Mouse (Mus musculus): ENCODE measurements around the gene Ap2a1. TPM values are rescaled to one million over a fixed set of nuclear protein-coding genes. Genes with fewer than 3 reads are reported as not detected.
A peak's percentile ranks its signal among the peaks of the same experiment; 100 is the strongest.

The Ap2a1 gene
- polyA plus RNA-seq (2012; rRNA removed): 62.2 and 67.6 TPM in 2 replicates
- polyA plus RNA-seq (2014; fragmentation: Nextera tagmentation; extraction: Ambion mirVana): 69.6 and 74.2 TPM in 2 replicates

DNA sequence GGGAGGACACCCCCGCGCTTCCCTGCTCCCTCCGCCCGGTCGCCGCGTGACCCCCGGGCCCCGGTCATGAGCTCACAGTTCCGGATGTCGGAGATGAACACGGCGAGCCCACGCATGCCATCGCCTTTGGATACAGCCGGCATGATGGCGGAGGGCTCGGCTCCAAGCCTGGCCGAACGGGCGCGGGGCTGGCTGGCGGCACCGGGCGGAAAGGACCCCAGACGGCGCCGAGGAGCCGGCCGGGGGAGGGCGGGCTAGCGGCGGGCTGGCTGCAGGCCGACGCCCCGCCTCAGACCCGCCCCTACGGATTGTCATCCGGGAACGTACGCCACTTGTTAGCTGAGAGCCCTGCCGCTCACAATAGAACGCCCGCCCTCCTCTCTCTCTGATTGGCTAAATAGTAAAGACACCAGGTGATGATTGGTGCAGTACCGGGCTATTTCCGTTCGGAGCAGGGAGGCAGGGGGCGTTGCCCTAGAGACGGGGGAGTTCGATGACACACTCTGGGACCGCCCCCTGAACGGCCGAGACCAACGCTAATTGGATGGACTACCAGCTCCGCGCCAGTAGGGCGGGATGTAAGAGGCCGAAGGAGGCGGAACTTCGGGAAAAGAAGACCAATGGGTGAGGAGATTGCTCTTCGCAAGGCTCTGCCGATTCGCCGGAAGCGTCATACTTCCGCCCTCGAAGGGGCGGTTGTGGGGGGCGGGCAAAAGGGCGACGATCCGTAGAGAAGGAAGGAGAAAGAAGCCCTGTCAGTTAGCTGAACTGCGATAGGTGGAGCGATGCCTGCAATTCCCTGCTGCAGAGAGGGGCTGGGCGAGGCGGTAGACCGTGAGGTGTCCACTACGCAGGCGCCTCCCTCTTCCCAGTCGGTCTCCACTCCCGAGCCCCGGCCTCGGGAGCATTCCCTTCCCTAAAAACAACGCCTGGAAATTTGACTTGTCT is at the start of gene Ap2a1:
Ap2a1 (minus strand) TSS at position 293 of the 948 bp plus-strand sequence.
- peak within 1 kb of the TSS; percentile 74 to 84 for H3K4me3 ChIP-seq (ENCODE audit: insufficient read depth in 1 of 2, low read depth in 2 of 2, low read length in 2 of 2)
- H3K27me3 ChIP-seq (ENCODE audit: control insufficient read depth, insufficient read depth, low read length): no peaks in the 10 kb centered on the region
- WGBS (ENCODE audit: insufficient replicate concordance): under 1% methylated on average over 84 of the region's 84 CpGs
- H3K9ac ChIP-seq (replicated peaks): peak within 1 kb of the TSS; percentile 81
- ATAC-seq (ENCODE audit: insufficient read depth) (peak; percentile 94), DNase-seq (ENCODE audit: low read depth in 3 of 3, low spot score in 3 of 3) (peak; percentile 100)
- H3K4me2 ChIP-seq (ENCODE audit: low read depth): peak within 1 kb of the TSS; percentile 93
- no peaks in the 10 kb centered on the region for H3K9me3 ChIP-seq (ENCODE audit: control insufficient read depth, low read length)
- TF ChIP-seq EP300 (IDR thresholded peaks at IDR 0.05; ENCODE audit: low read depth): peak; percentile 62; the same call in 1 of the 2 replicates
- TF ChIP-seq CTCF (IDR thresholded peaks at IDR 0.05; ENCODE audit: low read depth): no peak
- H3K4me1 ChIP-seq (replicated peaks; ENCODE audit: control insufficient read depth in 2 of 2, insufficient read depth in 2 of 2, low read length in 1 of 2): peaks cover 28 to 32% of the 10 kb centered on the region in 2 experiments
- peak within 1 kb of the TSS; percentile 85 for H3K27ac ChIP-seq
- H3K36me3 ChIP-seq (replicated peaks; ENCODE audit: control insufficient read depth, insufficient read depth, low read depth): peaks cover 11% of the 10 kb centered on the region

DNA sequence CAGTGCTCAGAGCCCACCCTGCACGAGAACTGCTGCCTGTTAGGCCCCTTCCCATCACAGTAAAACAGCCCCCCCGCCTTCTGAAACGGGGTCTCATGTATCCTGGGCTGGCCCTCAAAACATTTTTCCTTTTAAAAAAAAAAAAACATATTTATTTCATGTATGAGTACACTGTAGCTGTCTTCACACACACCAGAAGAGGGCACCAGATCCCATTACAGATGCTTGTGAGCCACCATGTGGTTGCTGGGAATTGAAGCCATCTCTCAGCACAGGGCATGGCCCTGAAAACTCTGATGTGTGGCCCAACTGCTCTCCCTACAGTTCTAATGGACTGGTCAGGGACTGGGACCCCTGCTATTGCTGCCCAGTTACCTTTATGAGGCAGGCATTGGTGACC is 49.0 kb upstream of the Ap2a1 start:
- H3K9me3 ChIP-seq (ENCODE audit: control insufficient read depth, low read length): no peaks in the 10 kb centered on the region
- no peaks in the 10 kb centered on the region for H3K27me3 ChIP-seq (ENCODE audit: control insufficient read depth, insufficient read depth, low read length)
- H3K4me1 ChIP-seq (replicated peaks; ENCODE audit: control insufficient read depth in 2 of 2, insufficient read depth in 2 of 2, low read length in 1 of 2): peaks cover 7 to 11% of the 10 kb centered on the region in 2 experiments; a peak in 3 of 4 replicates
- H3K9ac ChIP-seq (replicated peaks): no peak overlapping the region
- ATAC-seq (ENCODE audit: insufficient read depth) (no peak), DNase-seq (ENCODE audit: low read depth in 3 of 3, low spot score in 3 of 3) (no peak)
- no peak overlapping the region for H3K4me3 ChIP-seq (ENCODE audit: insufficient read depth in 1 of 2, low read depth in 2 of 2, low read length in 2 of 2)
- peaks cover 40% of the 10 kb centered on the region for H3K36me3 ChIP-seq (replicated peaks; ENCODE audit: control insufficient read depth, insufficient read depth, low read depth)
- WGBS (ENCODE audit: insufficient replicate concordance): 80% methylated on average over 3 of the region's 3 CpGs
- H3K4me2 ChIP-seq (ENCODE audit: low read depth): no peak overlapping the region
- TF ChIP-seq EP300 (IDR thresholded peaks at IDR 0.05; ENCODE audit: low read depth) (no peak), CTCF (IDR thresholded peaks at IDR 0.05; ENCODE audit: low read depth) (peak; percentile 24)
- no peak overlapping the region for H3K27ac ChIP-seq

DNA sequence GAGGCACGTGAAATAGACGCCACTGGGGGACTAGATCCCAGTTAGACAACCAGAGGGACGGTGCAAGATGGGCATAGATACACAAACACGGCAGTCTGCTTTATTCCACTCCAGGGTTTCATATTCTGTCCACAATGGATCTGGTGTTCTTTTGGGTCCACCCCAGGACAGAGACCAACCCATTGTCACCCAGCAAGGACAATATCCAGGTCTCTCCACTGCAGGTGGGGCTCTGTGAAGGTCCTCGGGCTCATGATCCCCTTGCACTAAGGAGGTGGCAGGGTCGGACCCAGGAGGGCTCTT is 45.8 kb upstream of the Ap2a1 start:
- Histone ChIP-seq H3K9me3 (ENCODE audit: control insufficient read depth, low read length) (no peaks in the 10 kb centered on the region), H3K27ac (peak overlapping the region; percentile 20), H3K27me3 (ENCODE audit: control insufficient read depth, insufficient read depth, low read length) (no peaks in the 10 kb centered on the region), H3K4me1 (replicated peaks; ENCODE audit: control insufficient read depth in 2 of 2, insufficient read depth in 2 of 2, low read length in 1 of 2) (peaks cover 13 to 20% of the 10 kb centered on the region in 2 experiments), H3K9ac (replicated peaks) (no peak overlapping the region), H3K4me3 (ENCODE audit: insufficient read depth in 1 of 2, low read depth in 2 of 2, low read length in 2 of 2) (no peak overlapping the region), H3K4me2 (ENCODE audit: low read depth) (peak overlapping the region; percentile 67), H3K36me3 (replicated peaks; ENCODE audit: control insufficient read depth, insufficient read depth, low read depth) (peaks cover 27% of the 10 kb centered on the region)
- DNase-seq (ENCODE audit: low read depth in 3 of 3, low spot score in 3 of 3) (no peak), ATAC-seq (ENCODE audit: insufficient read depth) (no peak)
- 25% methylated on average over 6 of the region's 6 CpGs for WGBS (ENCODE audit: insufficient replicate concordance)
- TF ChIP-seq EP300 (IDR thresholded peaks at IDR 0.05; ENCODE audit: low read depth): no peak
- no peak for TF ChIP-seq CTCF (IDR thresholded peaks at IDR 0.05; ENCODE audit: low read depth)

DNA sequence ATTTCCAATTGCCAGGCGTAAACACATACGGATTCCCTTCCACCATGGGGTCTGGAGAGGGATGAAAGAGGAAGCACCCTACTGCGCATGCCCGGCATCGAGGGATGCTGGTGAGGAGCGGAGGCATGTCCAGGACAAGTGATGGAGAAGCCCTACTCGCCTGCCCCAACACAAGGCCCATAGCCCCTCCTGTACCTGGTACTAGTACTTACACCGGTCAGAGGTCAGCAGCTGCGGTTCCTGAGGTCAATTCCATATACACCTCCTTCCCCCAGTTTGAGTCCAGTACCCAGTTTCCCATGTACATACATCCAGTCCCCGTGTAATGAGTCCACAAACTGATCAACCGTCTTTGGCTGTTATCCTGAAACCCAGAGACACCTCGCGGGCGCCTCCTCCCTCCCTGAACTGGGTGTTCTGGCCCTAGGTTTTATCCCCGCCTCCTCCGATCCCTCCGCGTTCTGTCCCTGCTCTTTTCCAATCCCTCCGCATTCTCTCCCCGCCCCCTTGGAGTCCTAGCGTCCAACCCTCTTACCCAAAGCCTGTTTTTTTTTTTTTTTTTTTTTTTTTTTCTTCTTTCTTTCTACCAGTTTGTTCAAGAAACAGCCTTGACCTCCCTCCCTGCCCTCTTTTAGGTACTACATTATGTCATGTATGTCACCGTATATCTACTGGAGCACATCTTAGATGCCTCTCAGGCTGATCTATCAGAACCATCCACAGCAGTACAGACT is 45.3 kb upstream of the Ap2a1 start, which contains the start of gene Cpt1c:
Cpt1c (minus strand) TSS at position 469 of the 734 bp plus-strand sequence.
- Histone ChIP-seq H3K4me1 (replicated peaks; ENCODE audit: control insufficient read depth in 2 of 2, insufficient read depth in 2 of 2, low read length in 1 of 2) (peaks cover 13 to 23% of the 10 kb centered on the region in 2 experiments), H3K27ac (peak within 1 kb of the TSS; percentile 59), H3K9me3 (ENCODE audit: control insufficient read depth, low read length) (no peaks in the 10 kb centered on the region), H3K36me3 (replicated peaks; ENCODE audit: control insufficient read depth, insufficient read depth, low read depth) (peaks cover 25% of the 10 kb centered on the region), H3K27me3 (ENCODE audit: control insufficient read depth, insufficient read depth, low read length) (no peaks in the 10 kb centered on the region), H3K4me2 (ENCODE audit: low read depth) (peak within 1 kb of the TSS; percentile 67), H3K9ac (replicated peaks) (peak within 1 kb of the TSS; percentile 16; the same call in 1 of the 2 replicates), H3K4me3 (ENCODE audit: insufficient read depth in 1 of 2, low read depth in 2 of 2, low read length in 2 of 2) (peak within 1 kb of the TSS; percentile 29 to 50)
- 5% methylated on average over 22 of the region's 22 CpGs for whole genome bisulfite sequencing (ENCODE audit: insufficient replicate concordance)
- ATAC-seq (ENCODE audit: insufficient read depth) (peak; percentile 65), DNase-seq (ENCODE audit: low read depth in 3 of 3, low spot score in 3 of 3) (peak; percentile 57 to 74 (median 65))
- TF ChIP-seq CTCF (IDR thresholded peaks at IDR 0.05; ENCODE audit: low read depth): 0 out of 2 replicates have a peak, but pooled peaks have one; percentile 19
- peak; percentile 32; the same call in 1 of the 2 replicates for TF ChIP-seq EP300 (IDR thresholded peaks at IDR 0.05; ENCODE audit: low read depth)

All from liver, embryonic 14.5 days (tissue).